Mouse (Mus musculus) thymus, postnatal 14 days (tissue): ENCODE results near the gene Rnf130.

Experiments
- DNase-seq: peaks from one replicate; pipeline ENCODE4 v3.0.0; 2021

Gene Rnf130

DNA sequence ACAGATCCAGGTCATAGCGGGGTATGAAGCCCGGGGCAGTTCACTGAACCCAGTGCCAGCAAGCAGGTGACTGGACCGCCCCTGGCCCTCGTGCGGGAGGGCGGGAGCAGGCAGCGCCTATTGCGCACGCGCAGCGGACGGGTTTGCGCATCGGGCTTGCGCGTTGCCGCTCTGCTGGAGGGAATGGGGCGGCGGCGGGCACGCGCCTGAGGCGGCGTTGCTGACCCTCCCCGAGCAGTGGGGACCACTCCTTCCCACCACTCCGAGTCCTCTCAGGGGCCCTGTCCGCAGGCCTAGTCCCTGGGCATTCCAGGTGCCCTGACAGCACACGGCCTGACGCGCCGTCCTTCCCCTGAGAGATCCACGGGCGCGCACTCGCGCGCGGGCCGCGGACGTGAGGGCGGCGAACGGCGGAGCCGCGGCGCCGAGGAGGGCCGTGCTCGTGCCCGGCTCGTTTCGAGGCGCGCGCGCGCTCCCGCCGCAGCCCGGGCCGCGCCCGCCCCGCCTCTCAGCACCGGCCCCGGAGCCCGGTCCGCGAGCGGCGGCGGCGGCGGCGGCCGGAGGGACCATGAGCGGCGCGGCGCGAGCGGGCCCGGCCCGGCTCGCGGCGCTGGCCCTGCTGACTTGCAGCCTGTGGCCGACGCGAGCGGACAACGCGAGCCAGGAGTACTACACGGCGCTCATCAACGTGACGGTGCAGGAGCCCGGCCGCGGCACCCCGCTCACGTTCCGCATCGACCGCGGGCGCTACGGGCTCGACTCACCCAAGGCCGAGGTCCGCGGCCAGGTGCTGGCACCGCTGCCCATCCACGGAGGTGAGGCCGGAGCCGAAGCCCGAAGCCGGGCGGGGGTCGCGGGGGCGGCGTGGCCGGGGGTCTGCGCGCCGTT lies at the start of gene Rnf130:
TSS of gene Rnf130 (plus strand) at position 514 of the 888 bp plus-strand sequence.
- peak; percentile 96 for DNase-seq

DNA sequence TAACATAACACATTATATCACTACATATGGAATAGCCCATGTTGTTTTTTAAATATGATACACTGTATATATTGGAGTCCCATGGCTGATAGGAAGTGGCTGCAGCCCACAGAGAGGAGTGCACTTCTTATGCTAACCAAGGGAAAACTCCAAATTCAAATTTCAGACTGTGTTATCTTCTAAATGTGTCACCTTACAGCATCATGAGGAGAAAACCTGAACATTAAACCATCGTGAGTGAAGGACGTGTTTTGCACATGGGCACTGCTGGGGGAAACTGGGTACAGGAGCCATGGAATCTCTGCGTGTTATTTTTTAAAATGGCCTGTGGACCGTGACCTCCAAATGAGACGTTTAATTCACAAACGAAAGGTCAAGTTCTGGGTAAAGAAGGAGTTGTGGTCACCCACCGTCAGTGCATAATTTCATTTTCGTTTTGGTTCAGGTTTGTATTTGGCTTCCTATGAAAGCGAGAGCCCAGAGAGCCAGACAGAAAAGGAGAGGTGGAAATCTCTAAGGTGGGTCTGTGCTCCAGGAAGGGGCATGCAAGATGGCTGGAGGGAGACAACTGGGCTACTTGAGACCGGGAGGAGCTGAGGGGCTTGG lies 47.1 kb upstream of the Rnf130 start:
- DNase-seq, result no peak

DNA sequence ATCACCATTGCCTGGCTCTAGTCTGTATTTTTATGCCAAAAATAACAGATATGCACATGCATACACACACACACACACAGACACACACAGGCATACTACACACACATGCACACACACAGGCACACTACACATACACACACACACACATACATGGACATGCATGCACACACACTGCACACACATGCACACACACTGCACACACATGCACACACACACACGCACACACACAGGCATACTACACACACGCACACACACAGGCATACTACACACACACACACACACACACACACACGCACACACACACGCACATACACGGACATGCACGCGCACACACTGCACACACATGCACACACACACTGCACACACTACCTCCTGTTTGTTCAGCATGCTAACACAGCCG lies 46.2 kb upstream of the Rnf130 start:
- no peak for DNase-seq

DNA sequence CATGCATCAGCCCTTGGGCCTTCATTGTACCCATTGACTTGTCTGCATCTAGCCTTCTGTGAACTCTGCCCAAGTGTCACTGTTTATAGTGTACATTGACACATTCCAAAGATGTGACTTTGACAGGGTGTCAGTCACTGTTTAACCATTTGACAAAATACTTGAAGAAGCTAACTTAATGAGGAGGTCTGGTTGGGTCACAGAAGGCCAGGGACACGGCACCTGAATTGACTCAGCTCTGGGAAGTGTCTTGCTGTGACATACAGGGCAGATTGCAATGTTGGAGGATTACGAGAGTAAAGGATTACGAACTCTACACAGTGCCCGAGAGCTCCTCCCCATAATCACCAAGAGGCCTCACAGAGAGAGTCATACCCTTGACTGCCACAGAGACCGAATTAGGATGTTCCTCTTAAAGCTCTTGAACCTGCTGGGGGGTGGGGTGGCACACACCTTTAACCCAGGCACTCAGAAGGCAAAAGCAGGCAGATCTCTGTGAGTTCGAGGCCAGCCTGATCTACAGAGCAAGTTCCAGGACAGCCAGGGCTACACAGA lies 44.4 kb upstream of the Rnf130 start:
- no peak for DNase-seq

DNA sequence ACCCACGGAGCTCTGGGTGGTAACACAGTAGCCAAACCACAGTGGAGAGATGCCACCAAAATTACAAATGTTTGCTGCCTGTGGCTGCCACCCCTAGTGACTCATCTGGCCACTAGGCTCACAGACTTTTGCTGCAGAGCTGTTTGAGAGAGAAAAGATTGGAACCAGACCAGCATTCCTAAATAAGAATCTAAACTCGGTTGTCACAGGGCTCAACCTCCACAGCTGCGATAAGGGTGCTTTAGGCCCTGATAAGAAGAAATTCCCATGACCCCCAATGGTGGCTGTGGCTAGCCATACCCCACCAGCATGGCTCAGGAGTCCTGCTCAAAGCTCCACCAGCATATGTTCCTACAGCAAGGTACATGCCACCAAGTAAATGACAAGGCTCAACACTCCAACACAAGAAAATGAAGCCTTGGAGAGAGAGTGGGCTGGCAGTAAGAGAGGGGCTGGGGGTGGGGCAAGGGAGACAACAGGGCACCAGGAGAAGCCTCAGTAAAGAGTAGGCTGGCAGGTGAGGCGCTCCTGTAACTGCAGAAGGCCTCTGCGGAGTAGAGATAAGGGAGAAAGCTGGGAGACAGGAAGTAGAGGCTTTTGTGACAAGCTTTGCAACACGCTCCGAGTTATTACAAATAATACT lies 43.7 kb upstream of the Rnf130 start:
- peak; percentile 18 for DNase-seq

DNA sequence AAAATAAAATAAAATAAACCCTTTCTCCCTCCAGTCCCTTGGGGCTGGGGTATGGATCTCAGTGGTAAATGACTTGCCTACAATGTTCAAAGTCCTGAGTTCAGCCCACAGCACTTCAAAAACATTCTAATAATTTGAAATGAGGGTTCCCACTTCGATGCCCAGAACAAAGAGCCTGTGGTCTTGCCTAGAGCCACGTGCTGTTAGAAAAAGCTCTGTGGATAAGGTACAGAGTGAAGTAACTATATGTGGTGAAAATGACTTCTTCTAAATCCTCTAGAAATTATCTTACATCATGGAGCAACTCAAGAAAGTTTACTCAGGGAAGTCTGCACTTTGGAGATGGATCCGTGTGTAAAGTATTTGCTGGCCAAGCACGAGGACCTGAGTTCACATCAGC lies 43.1 kb upstream of the Rnf130 start:
- DNase-seq, result no peak

DNA sequence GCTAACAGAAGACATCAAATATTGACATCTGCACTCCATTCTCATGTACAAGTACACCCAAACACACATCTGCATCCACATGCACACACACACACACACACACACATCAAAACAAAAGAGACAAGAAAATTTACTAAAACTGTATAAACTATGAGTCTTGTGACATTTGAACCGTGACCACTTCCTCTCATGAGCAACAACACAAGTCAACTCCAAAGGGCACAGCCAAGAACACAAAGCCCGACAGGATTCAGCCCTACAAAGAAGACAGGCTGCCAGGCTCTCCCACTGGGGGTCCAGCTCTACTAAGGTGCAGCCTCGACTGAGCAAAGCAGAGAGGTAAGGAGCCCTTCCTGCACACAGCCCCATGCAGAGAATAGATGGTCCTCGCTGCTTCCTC lies 42.3 kb upstream of the Rnf130 start:
- no peak for DNase-seq

DNA sequence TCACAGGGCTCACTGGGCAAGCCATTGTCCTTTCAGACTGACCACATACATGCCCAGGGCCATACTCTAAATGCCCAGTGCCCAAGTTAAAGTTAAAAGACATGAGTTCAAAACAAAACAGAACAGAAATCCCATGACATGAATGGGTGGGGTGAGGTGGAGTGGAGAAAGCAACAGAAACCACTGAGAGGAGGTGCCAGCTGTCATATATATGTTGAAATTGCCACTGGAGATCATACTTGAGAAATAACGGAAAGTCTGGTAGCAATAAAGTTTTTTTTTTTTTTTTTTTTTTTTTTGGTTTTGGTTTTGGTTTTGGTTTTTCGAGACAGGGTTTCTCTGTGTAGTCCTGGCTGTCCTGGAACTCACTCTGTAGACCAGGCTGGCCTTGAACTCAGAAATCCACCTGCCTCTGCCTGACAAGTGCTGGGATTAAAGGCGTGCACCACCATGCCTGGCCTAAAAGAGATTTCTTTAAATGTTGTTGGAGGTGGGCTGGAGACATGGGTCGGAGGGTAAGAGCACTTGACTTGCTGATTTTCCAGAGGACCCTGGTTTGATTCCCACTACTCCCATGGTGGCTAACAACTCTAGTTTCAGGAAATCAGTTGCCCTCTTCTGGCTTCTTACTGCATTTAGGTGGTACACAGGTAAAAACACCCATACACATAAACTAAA lies 41.1 kb upstream of the Rnf130 start:
- no peak for DNase-seq

DNA sequence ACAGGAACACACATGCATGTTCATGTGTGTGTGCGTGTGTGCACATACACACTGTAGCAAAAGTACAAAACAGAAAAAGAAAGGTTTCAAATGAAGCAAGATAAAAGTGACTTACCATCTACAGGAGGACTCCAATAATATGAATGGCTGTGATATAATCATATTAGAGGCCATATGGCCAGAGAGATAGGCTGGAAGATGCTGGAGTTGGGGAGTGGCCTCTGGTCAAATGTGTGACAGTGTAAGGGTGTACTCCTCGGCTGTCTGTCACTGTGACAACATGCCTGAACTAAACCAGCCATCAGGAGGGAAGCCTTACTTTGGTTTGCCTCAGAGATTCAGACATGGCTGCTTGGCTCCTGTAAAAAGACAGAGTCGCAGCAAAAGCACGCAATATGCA lies 40.1 kb upstream of the Rnf130 start:
- no peak for DNase-seq

DNA sequence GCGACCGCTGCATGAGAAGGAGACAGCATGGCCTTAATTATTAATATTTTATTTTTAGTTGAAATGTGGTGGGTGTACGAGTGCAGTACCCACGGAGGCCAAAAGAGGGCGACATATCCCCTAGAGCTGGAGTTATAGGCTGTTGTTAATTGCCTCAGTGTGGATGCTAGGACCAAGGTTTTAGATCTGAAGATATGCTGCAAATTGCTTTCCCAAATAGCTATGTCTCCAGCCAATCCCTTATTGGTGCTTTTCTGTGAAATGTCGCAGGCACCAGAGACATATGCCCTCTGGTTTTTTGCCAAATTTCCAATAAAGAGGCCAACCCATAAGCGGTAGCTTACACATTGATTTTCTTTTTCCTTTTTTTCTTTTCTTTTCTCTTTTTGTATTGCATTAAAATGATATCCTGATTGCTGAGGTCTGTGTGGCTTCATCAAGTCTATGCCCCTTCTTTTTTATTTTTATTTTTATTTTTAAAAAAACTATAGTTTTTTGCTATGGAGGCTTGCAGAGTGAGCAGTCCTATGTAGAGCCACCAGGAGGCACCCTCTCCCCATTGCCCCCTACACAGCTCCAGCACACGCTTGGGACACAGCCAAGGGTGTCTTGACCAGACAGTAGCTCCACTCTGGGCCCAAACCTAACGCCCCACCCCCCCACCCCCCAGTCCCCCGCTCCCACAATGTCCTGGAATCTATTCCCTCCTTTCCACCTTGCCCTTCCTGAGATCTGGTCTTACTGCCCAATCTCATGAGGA lies 38.7 kb upstream of the Rnf130 start:
- DNase-seq, result peak; percentile 51

DNA sequence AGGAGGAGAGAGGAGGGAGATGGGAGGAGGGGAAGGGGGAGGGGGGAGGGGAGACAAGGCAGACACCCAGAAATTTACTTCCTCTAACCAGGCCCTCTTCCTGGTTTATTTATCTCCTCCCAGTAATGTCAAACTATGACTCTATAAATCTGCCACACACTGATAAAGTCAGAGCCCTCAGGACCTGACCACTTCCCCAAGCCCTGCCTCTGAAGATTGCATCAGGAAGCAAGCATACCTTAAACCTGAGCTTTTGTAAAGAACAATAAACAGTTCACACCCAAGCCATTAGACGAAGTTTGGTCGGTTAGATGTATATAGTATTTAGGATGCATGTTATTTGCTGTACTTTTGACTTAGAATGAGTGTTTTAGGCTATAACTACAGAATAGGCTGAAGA lies 30.6 kb upstream of the Rnf130 start:
- DNase-seq, result no peak

DNA sequence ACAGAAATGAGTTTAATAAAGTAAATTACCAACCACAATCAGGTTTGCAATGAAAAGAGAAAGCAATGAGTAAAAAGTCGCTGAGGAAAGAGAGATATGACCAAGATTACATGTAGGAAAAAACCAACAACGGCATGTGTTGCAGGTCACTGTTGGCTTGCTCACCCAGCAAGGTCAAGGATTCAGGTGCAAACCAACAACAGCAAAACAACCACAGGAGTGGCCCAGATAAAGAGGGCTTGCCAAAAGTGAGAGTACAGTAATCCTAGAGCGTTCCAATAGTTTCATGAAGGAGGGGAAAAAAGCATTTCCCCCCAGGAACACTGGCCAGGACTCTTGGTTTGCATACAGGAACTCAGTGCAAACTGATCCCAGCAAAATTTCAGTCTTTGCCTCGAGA lies 28.7 kb upstream of the Rnf130 start:
- DNase-seq, result no peak

DNA sequence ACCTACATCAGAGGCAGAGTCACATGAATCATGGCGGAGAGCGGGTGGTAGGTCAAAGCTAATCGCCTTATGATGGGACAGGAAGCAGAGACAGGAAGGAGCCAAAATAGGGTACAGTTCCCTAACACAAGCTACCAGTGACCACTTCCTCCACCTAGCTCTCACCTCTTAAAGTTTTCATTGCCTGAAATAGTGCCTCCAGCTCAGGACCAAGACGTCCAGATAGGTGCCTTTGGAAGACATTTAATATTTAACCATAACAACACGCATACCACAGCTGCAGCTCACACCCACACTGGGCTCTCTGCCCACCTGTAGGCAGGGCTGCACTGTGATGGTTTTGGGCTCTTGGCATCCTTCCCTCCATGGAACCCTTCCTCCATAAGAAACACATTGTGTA lies 27.8 kb upstream of the Rnf130 start:
- DNase-seq, result no peak

DNA sequence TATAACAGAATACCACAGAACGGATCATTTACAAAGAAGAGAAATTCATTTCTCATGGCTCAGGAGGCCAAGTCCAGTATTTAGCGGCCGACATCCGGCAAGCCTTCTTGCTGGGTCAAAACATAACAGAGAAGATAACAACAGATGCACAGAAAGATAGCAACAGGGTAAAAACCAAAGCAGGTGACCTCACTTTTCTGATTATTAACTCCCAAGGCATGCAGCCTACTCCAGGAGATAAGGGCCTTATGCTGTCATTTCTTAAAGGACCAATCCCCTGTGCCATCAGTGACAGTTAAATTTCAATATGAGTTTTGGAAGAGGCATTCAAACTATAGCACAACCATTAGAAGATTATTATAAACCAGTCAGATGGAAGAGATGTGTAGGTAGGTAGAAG lies 22.3 kb upstream of the Rnf130 start:
- no peak for DNase-seq

DNA sequence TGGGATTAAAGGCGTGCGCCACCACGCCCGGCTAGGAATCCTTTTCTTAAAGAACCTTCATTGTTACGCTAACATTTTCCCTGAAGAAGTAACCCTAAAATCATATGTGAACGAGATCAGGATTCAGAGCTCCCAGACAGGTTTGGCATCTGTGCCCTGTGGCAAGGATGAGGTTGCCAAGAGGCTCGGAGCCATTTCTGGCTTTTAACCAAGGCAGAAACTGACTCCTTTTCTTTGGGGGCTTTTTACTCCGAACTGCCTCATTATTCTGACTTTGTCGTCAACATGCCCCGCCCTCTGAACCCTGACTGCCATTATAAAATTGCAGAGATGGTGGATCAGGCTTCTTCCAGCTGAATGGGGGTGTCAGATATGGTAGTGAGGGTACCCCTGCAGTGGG lies 17.4 kb upstream of the Rnf130 start:
- DNase-seq, result no peak

DNA sequence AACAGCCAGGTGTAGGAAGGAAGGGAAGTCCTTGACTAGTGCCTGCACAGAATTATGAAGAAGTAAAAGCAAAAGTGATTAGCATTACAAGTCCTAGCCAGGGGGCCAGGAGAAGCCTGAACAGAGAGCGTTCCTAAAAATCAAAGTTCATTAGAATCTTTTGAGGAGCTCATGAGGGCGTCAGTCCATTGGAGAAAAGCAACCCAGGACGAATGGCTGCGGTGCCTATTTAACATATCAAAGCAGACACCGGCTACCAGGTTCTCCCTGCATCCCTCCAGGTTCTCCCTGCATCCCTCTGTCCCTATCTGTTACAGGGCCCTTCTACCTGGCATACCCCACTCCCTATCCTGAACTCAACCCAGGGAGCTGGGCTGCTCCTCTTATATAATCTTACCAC lies 16.9 kb upstream of the Rnf130 start:
- no peak for DNase-seq

DNA sequence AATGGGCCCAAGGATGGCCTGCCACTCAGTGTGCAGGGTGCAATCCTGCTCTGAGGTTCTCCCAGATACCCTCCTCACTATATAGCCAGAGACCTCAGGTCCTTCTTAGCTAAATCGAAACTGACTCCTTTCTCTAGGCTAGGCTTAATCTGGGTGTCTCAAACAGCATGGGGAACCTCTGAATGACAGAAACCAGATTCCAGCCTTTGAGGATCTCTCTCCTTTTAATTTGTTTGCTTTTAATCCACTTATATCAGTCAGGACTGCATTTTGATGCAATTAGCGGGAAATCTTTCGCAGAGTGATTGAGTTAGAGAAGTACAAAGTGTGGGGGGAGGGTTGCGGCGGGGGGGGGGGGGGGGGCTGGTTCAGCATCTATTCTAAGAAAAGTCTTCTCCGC lies 12.1 kb upstream of the Rnf130 start:
- DNase-seq, result no peak

DNA sequence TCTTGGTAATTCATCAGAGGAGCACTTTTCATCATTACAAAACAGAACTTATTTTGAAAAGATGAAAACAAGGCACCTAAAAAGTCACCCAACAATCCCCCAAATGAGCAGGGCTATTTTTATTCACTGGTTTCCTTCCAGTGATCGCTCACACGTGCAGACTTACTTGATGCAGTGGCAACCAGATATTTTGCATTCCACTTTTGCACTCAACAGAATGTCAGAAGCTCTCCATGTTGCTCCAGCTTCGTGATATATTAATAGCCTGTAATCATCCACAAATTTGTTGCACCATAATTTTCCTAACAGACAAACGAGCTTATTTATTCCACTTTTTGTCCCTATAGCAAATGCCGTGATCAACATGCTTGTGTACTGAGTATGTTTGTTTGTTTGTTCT lies 8.6 kb upstream of the Rnf130 start:
- no peak for DNase-seq

DNA sequence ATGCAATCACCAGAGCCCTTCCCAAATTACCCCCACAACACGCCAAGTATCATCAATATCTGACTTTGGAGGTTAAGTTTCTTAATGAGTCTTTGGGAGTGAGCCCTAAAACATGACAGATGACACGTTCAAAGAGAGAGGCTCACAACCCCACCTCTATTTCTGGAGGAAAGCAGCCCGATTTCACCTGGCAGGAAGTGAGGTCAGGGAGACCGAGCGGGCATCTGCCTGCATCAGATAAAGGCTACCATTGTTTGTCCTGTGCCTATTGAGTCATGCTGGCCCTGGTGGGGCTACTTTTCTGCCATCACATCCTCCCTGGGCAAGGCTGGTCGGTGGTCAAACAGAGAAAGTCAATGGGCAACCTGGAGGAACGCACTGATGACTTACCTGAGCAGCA lies 7.6 kb upstream of the Rnf130 start:
- peak; percentile 32 for DNase-seq

DNA sequence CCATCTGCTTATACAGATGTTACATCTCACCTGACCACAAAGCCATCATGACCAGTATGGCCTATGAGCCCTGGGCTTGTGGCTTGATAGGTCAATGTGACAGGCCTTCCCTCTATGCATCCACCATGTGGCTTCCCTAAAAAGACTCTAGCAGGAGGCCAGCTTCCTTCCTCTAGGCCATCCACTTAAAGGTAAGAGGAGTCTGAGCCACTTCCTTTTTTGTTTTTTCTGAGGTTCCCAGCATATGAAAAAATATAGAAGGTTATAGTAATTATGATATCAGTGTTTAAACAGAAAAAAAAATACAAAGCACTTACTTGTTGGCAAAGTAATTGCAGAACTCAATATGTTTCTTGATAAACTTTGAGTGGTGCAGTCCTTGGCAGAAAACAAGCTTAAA lies 6.3 kb upstream of the Rnf130 start:
- no peak for DNase-seq

DNA sequence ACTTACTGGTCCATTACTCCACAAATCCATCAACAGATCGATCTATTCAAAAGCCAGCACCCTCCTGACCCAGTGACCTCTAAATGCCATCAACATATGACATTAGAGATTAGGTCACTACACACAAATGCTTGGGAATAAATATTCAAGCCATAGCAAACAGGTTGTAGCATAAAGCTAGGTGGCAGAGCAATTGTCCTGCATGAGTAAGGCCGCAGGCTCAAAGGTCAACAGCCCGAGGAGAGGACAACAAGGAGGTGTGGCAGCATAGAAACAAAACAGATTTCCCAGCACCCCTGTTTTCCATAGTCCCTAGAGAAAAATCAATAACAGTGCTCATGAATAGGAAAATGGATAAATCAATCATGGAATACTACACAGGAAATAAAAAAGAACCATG lies 3.1 kb upstream of the Rnf130 start:
- no peak for DNase-seq

DNA sequence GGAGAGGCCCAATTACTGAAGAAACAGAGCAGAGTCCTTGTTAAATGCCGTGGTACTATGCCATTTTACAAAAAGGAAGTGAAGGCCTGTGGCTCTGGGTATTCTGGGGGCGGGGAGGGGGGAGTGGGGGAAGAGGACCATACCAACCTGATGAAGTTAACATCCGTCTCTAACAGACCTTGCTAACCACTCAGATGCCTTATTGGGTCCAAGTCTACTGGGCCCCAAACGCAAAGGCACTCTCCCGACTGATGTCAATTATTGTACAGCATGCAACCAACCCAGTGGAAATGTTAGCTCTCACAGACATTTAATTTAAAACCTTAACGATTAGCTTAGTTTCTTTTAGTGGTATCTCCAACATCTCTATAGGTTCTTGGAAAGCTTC lies 707 bp upstream of the Rnf130 start:
- no peak for DNase-seq
